ENCODE assay signal across 8 mouse cellular contexts in genomic region chr6:86366125-86366852, GRCm38 (mm10). TPM values are rescaled to one million over a fixed set of nuclear protein-coding genes. Genes with fewer than 3 reads are reported as not detected.
DNase-seq lines count a peak whose midpoint lies in the region; TF ChIP-seq lines count a peak whose summit lies in the region.

No protein-coding gene starts in this region.

- peaks cover 11% of the 10 kb centered on the region for H3K4me1 ChIP-seq in liver, adult 2 months (ENCODE audit: control insufficient read depth, insufficient read depth, low read length)

- peaks cover 6% of the 10 kb centered on the region for H3K36me3 ChIP-seq in liver, adult 2 months (ENCODE audit: control insufficient read depth, insufficient read depth, low read length)
- no peaks in the 10 kb centered on the region for H3K36me3 ChIP-seq in myocyte (ENCODE audit: control insufficient read depth, insufficient read depth)

- 16% methylated on average over 25 of the region's 25 CpGs for WGBS in liver, adult 2 months

- peak; percentile 34 to 38 for DNase-seq in right cerebral cortex, adult 2 months (ENCODE audit: low spot score in 2 of 2)
- no peak for DNase-seq in right cerebral cortex, postnatal 36 days (ENCODE audit: low spot score in 2 of 2)
- DNase-seq in cerebellum, adult 9-10 months, result peak; percentile 75
- peak; percentile 19 to 43 for DNase-seq in heart, adult 9 months (ENCODE audit: low spot score in 2 of 2)
- peak; percentile 72 for DNase-seq in kidney, adult 9 months
- peak; percentile 86 for DNase-seq in liver, adult 2 months (ENCODE audit: extremely low read depth, low read depth, low spot score)
- peak; percentile 18 to 31 for DNase-seq in urinary bladder, postnatal 36 days (ENCODE audit: low spot score in 2 of 2)

- no peak for TF ChIP-seq CTCF in liver, adult 2 months (IDR thresholded peaks at IDR 0.05; ENCODE audit: low read depth, low read length)

- H3K9ac ChIP-seq in liver, adult 2 months (ENCODE audit: low read depth, low read length), result peak overlapping the region; percentile 81

- no peak for TF ChIP-seq POLR2A in liver, adult 2 months (IDR thresholded peaks at IDR 0.05; ENCODE audit: extremely low read depth, insufficient read depth, low read length)
- no peak for TF ChIP-seq POLR2A in myocyte (IDR thresholded peaks at IDR 0.05; ENCODE audit: insufficient read length, low read depth)

- H3K27me3 ChIP-seq in liver, adult 2 months (ENCODE audit: control insufficient read depth, insufficient read depth, low read length), result no peaks in the 10 kb centered on the region
- no peaks in the 10 kb centered on the region for H3K27me3 ChIP-seq in myocyte (ENCODE audit: control insufficient read depth, insufficient read depth, insufficient read length)

- H3K4me2 ChIP-seq in myocyte (ENCODE audit: low read depth), result peak overlapping the region; percentile 87

- peak overlapping the region; percentile 94 for H3K27ac ChIP-seq in liver, adult 2 months (replicated peaks; ENCODE audit: insufficient read depth, low read depth, low read length)

- peak overlapping the region; percentile 31 for H3ac ChIP-seq in myocyte (ENCODE audit: control insufficient read depth, insufficient read length)

- H3K79me2 ChIP-seq in liver, adult 2 months (ENCODE audit: control insufficient read depth, insufficient read depth, low read length), result no peaks in the 10 kb centered on the region
- peaks cover 5% of the 10 kb centered on the region for H3K79me2 ChIP-seq in myocyte (ENCODE audit: control insufficient read depth, insufficient read depth)

- H3K4me3 ChIP-seq in liver, adult 2 months (ENCODE audit: insufficient read depth, low read depth, low read length), result peak overlapping the region; percentile 76
- H3K4me3 ChIP-seq in myocyte, result peak overlapping the region; percentile 35

TF ChIP-seq in myocyte, 11 proteins besides CTCF, POLR2A, EP300 and RAD21:
- TF ChIP-seq E2F4 (IDR thresholded peaks at IDR 0.05; ENCODE audit: insufficient read depth) (no peak), REST (IDR thresholded peaks at IDR 0.05; ENCODE audit: insufficient read depth, insufficient read length) (no peak), TCF3 (IDR thresholded peaks at IDR 0.05; ENCODE audit: insufficient read length, low read depth) (no peak), CEBPB (IDR thresholded peaks at IDR 0.05; ENCODE audit: insufficient read depth, poor library complexity, severe bottlenecking) (no peak), TCF12 (IDR thresholded peaks at IDR 0.05; ENCODE audit: insufficient read depth, poor library complexity, severe bottlenecking) (no peak), MYOD1 (IDR thresholded peaks at IDR 0.05; ENCODE audit: control insufficient read depth in 1 of 3, insufficient read length in 2 of 3, low read depth in 2 of 3) (peak in 1 of 3 experiments; percentile 34), MAX (IDR thresholded peaks at IDR 0.05; ENCODE audit: low read depth) (no peak), MYOG (IDR thresholded peaks at IDR 0.05; ENCODE audit: control insufficient read depth in 1 of 3, insufficient read depth in 1 of 3, insufficient read length in 2 of 3, low read depth in 2 of 3) (peak in 1 of 3 experiments; percentile 32)
TF ChIP-seq in myocyte: peak in this region for 2.

RNA-seq across cellular contexts. Expression of gene Fam136a, which starts 0.8 kb away (rescaled TPM):
- total RNA-seq in liver, adult 2 months (2014; rRNA removed), result 77.9 and 83.2 TPM in 2 replicates
- 40.1 and 41.8 TPM in 2 replicates for polyA plus RNA-seq in liver, adult 2 months (2012; rRNA removed)
- 30.8 TPM for polyA plus RNA-seq in myocyte (2012; fragmentation: generic; extraction: Trizol)

RNA-seq across cellular contexts. Expression of gene Snrpg, which starts 4.8 kb away (rescaled TPM):
- 12.6 and 18.5 TPM in 2 replicates for total RNA-seq in liver, adult 2 months (2014; rRNA removed)
- 25.9 and 37.9 TPM in 2 replicates for polyA plus RNA-seq in liver, adult 2 months (2012; rRNA removed)
- 188 TPM for polyA plus RNA-seq in myocyte (2012; fragmentation: generic; extraction: Trizol)

RNA-seq across cellular contexts. Expression of gene Pcyox1, which starts 30.7 kb away (rescaled TPM):
- 96.5 and 102 TPM in 2 replicates for total RNA-seq in liver, adult 2 months (2014; rRNA removed)
- 60.4 and 74.6 TPM in 2 replicates for polyA plus RNA-seq in liver, adult 2 months (2012; rRNA removed)
- 25.1 TPM for polyA plus RNA-seq in myocyte (2012; fragmentation: generic; extraction: Trizol)

RNA-seq across cellular contexts. Expression of gene Tia1, which starts 37.7 kb away (rescaled TPM):
- total RNA-seq in liver, adult 2 months (2014; rRNA removed), result 10.9 and 13.6 TPM in 2 replicates
- 2.7 and 4.0 TPM in 2 replicates for polyA plus RNA-seq in liver, adult 2 months (2012; rRNA removed)
- polyA plus RNA-seq in myocyte (2012; fragmentation: generic; extraction: Trizol), result 12.8 TPM

Comparison
In these comparisons a context has a peak if more than half of its experiments do, and no peak if none do; other contexts are left out.
1. DNase-seq: peak in right cerebral cortex, adult 2 months (2 of 2), cerebellum, adult 9-10 months (single experiment), heart, adult 9 months (2 of 2), kidney, adult 9 months (single experiment), liver, adult 2 months (single experiment) and urinary bladder, postnatal 36 days (2 of 2); none in right cerebral cortex, postnatal 36 days (0 of 2).